Mouse (Mus musculus) MEL (cell line): Measurements from ENCODE around the gene Plp1. TPM values are rescaled to one million over a fixed set of nuclear protein-coding genes. Genes with fewer than 3 reads are reported as not detected.

Experiments
- DNase-seq: peaks from one replicate; pipeline ENCODE4 v3.0.0; 2011; ENCODE audit warnings: low read depth, low spot score
- H3K27ac ChIP-seq: 2 replicates; pipeline ENCODE4 v1.5.1; 2012; ENCODE audit warnings: low read depth, mild to moderate bottlenecking, control low read depth, low read length, moderate library complexity; ENCODE audit not compliant: control insufficient read depth
- H3K27me3 ChIP-seq, 2 experiments: fragments of 150-350 bp in 1 of 2; sonication (generic) in 1 of 2; 2 replicates each; pipeline ENCODE4 v1.6.1; 2012; ENCODE audit warnings: low read length in 2 of 2, mild to moderate bottlenecking in 2 of 2, improper control_type of control experiment in 1 of 2, moderate library complexity in 1 of 2; ENCODE audit not compliant: insufficient read depth in 2 of 2, control insufficient read depth in 1 of 2
- H3K36me3 ChIP-seq, 2 experiments: 2 replicates each; pipeline ENCODE4 v1.6.1; 2012 to 2014; ENCODE audit warnings: low read length in 2 of 2, improper control_type of control experiment in 1 of 2, inconsistent platforms in 1 of 2, mild to moderate bottlenecking in 1 of 2; ENCODE audit not compliant: insufficient read depth in 2 of 2, control insufficient read depth in 1 of 2
- H3K4me1 ChIP-seq, 2 experiments: fragments of 150-350 bp in 1 of 2; sonication (generic) in 1 of 2; 2 replicates each; pipeline ENCODE4 v1.6.1; 2012; ENCODE audit warnings: low read length in 2 of 2, improper control_type of control experiment in 1 of 2, mild to moderate bottlenecking in 1 of 2; ENCODE audit not compliant: insufficient read depth in 2 of 2, control insufficient read depth in 1 of 2
- H3K4me3 ChIP-seq, 2 experiments: fragments of 150-350 bp in 1 of 2; sonication (generic) in 1 of 2; 2 replicates each; pipeline ENCODE4 v1.5.1; 2012; ENCODE audit warnings: low read depth in 2 of 2, low read length in 2 of 2, mild to moderate bottlenecking in 2 of 2, moderate library complexity in 2 of 2, control low read depth in 1 of 2, improper control_type of control experiment in 1 of 2; ENCODE audit not compliant: control insufficient read depth in 1 of 2, insufficient read depth in 1 of 2
- H3K79me2 ChIP-seq: 2 replicates; pipeline ENCODE4 v1.6.1; 2012; ENCODE audit warnings: mild to moderate bottlenecking, low read length, moderate library complexity; ENCODE audit not compliant: control insufficient read depth, poor library complexity, insufficient read depth
- H3K9ac ChIP-seq: 2 replicates; pipeline ENCODE4 v1.6.1; 2012; ENCODE audit warnings: low read depth, mild to moderate bottlenecking, control low read depth, low read length, moderate library complexity; ENCODE audit not compliant: control insufficient read depth, poor library complexity, severe bottlenecking
- H3K9me3 ChIP-seq: fragments of 150-350 bp; sonication (generic); replicated peaks from 2 replicates; pipeline ENCODE4 v1.6.1; 2012; ENCODE audit warnings: mild to moderate bottlenecking, low read length, improper control_type of control experiment, moderate library complexity; ENCODE audit not compliant: insufficient read depth
- BHLHE40 ChIP-seq: IDR thresholded peaks from 2 replicates; pipeline ENCODE4 v1.6.1; 2012; ENCODE audit warnings: low read depth, mild to moderate bottlenecking, inconsistent platforms, low read length, improper control_type of control experiment, borderline replicate concordance
- CHD1 ChIP-seq: IDR thresholded peaks from 2 replicates; pipeline ENCODE4 v1.6.1; 2012; ENCODE audit warnings: low read depth, mild to moderate bottlenecking, inconsistent platforms, low read length, improper control_type of control experiment
- CHD2 ChIP-seq: IDR thresholded peaks from 2 replicates; pipeline ENCODE4 v1.6.1; 2011; ENCODE audit warnings: low read length, improper control_type of control experiment
- CTCF ChIP-seq, 3 experiments: IDR thresholded peaks in 2 of 3; conservative IDR thresholded peaks in 1 of 3; 2 replicates each; pipeline ENCODE4 v1.5.1; 2011 to 2012; ENCODE audit warnings: low read length in 3 of 3, low read depth in 2 of 3, mild to moderate bottlenecking in 2 of 3, improper control_type of control experiment in 1 of 3, inconsistent platforms in 1 of 3, mixed read lengths in 1 of 3, moderate library complexity in 1 of 3; ENCODE audit not compliant: control insufficient read depth in 1 of 3, insufficient read depth in 1 of 3, poor library complexity in 1 of 3, severe bottlenecking in 1 of 3
- EP300 ChIP-seq, 2 experiments: IDR thresholded peaks; 2 replicates each; pipeline ENCODE4 v1.6.1; 2011; ENCODE audit warnings: improper control_type of control experiment in 2 of 2, low read length in 2 of 2, low read depth in 1 of 2, mild to moderate bottlenecking in 1 of 2
- ETS1 ChIP-seq: IDR thresholded peaks from 2 replicates; pipeline ENCODE4 v1.6.1; 2012; ENCODE audit warnings: low read depth, mild to moderate bottlenecking, inconsistent platforms, low read length, improper control_type of control experiment, moderate library complexity
- JUND ChIP-seq: IDR thresholded peaks from 2 replicates; pipeline ENCODE4 v1.6.1; 2011; ENCODE audit warnings: low read depth, mild to moderate bottlenecking, improper control_type of control experiment, low read length
- MAFK ChIP-seq: IDR thresholded peaks from 2 replicates; pipeline ENCODE4 v1.6.1; 2011; ENCODE audit warnings: low read depth, mild to moderate bottlenecking, low read length, improper control_type of control experiment, borderline replicate concordance
- MEF2A ChIP-seq: IDR thresholded peaks from 2 replicates; pipeline ENCODE4 v1.6.1; 2014; ENCODE audit warnings: low read depth, mild to moderate bottlenecking, inconsistent platforms, low read length, improper control_type of control experiment; ENCODE audit not compliant: poor library complexity, insufficient replicate concordance, severe bottlenecking; ENCODE audit errors: extremely low read depth
- MXI1 ChIP-seq: IDR thresholded peaks from 2 replicates; pipeline ENCODE4 v1.6.1; 2011; ENCODE audit warnings: mild to moderate bottlenecking, low read depth, low read length, improper control_type of control experiment
- MYB ChIP-seq: IDR thresholded peaks from 2 replicates; pipeline ENCODE4 v1.6.1; 2011; ENCODE audit warnings: mild to moderate bottlenecking, low read depth, low read length, improper control_type of control experiment
- POLR2AphosphoS2 ChIP-seq: IDR thresholded peaks from 2 replicates; pipeline ENCODE4 v1.6.1; 2011; ENCODE audit warnings: low read length, improper control_type of control experiment
- POLR2AphosphoS5 ChIP-seq: IDR thresholded peaks from 2 replicates; pipeline ENCODE4 v1.6.1; 2012; ENCODE audit warnings: low read depth, borderline replicate concordance, mild to moderate bottlenecking, inconsistent platforms, low read length, moderate library complexity, mixed read lengths
- RAD21 ChIP-seq: IDR thresholded peaks from 2 replicates; pipeline ENCODE4 v1.6.1; 2011; ENCODE audit warnings: mild to moderate bottlenecking, low read depth, low read length, improper control_type of control experiment
- RCOR1 ChIP-seq: IDR thresholded peaks from 2 replicates; pipeline ENCODE4 v1.6.1; 2012; ENCODE audit warnings: low read depth, mild to moderate bottlenecking, inconsistent platforms, low read length, improper control_type of control experiment
- TAL1 ChIP-seq: IDR thresholded peaks from 2 replicates; pipeline ENCODE4 v1.6.1; 2012; ENCODE audit warnings: mild to moderate bottlenecking, inconsistent platforms, low read length, moderate library complexity, mixed read lengths
- TBP ChIP-seq: IDR thresholded peaks from 2 replicates; pipeline ENCODE4 v1.8.0; 2011; ENCODE audit warnings: low read depth, low read length, improper control_type of control experiment
- TCF12 ChIP-seq: IDR thresholded peaks from 2 replicates; pipeline ENCODE4 v1.6.1; 2014; ENCODE audit warnings: low read depth, mild to moderate bottlenecking, inconsistent platforms, low read length, improper control_type of control experiment, moderate library complexity
- UBTF ChIP-seq: IDR thresholded peaks from 2 replicates; pipeline ENCODE4 v1.6.1; 2012; ENCODE audit warnings: low read depth, mild to moderate bottlenecking, inconsistent platforms, low read length, improper control_type of control experiment, moderate library complexity, borderline replicate concordance; ENCODE audit not compliant: insufficient read depth
- ZC3H11A ChIP-seq: IDR thresholded peaks from 2 replicates; pipeline ENCODE4 v1.6.1; 2012; ENCODE audit warnings: low read depth, mild to moderate bottlenecking, inconsistent platforms, low read length, improper control_type of control experiment
- ZKSCAN1 ChIP-seq: IDR thresholded peaks from 2 replicates; pipeline ENCODE4 v1.6.1; 2012; ENCODE audit warnings: low read depth, mild to moderate bottlenecking, inconsistent platforms, low read length, improper control_type of control experiment, moderate library complexity
- ZNF384 ChIP-seq: IDR thresholded peaks from 2 replicates; pipeline ENCODE4 v1.6.1; 2012; ENCODE audit warnings: low read depth, mild to moderate bottlenecking, inconsistent platforms, low read length, improper control_type of control experiment
- polyA plus RNA-seq, 2 experiments: library from polyadenylated mRNA; stranded (reverse) in 1 of 2; unstranded in 1 of 2; fragments of >175 nt in 1 of 2; fragments of >200 nt in 1 of 2; gene quantifications; 2 replicates each; pipeline versions ENCODE4 v1.2.1 to v1.2.4; 2012; ENCODE audit warnings: low replicate concordance in 2 of 2, low read depth in 1 of 2; ENCODE audit not compliant: insufficient read length in 2 of 2, insufficient read depth in 1 of 2, missing spikeins in 1 of 2
- total RNA-seq: library from RNA; depleted of rRNA; stranded (reverse); fragments of 300-350 nt; gene quantifications from 2 replicates; pipeline ENCODE4 v1.2.3, GENCODE M21; 2012; rRNA removed

Gene Plp1
- total RNA-seq (1.0 and 1.2 TPM in 2 replicates), polyA plus RNA-seq (10 to 100 TPM in 1 of 2 experiments, 1 to 10 TPM in 1; 2.5 to 30.8 TPM)

DNA sequence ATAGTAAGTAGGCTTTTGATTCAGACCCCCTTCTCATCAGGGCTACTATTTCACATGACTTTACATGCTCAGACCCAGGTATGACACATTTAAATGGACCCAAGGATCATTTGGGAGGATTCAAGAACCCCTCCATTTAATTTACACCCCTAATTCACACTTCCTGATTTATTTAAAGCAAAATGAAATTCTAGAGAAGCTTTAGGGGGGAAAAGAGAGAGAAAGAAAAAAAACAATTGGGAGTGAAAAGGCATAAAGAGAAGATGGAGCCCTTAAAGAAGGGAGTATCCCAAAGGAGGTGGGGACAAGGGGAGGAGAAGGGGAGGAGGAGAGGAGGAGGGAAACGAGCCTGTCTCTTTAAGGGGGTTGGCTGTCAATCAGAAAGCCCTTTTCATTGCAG, at the start of gene Plp1:
Plp1 (plus strand) TSS at position 301 of the 400 bp plus-strand sequence.
- H3K27ac ChIP-seq = no peak within 1 kb of the TSS
- no peak for TF ChIP-seq MXI1
- no peak for TF ChIP-seq BHLHE40
- TF ChIP-seq TCF12 = no peak
- no peak for TF ChIP-seq JUND
- TF ChIP-seq EP300 (IDR thresholded peaks at IDR 0.05; ENCODE audit: low read depth in 1 of 2, low read length in 2 of 2) = no peak
- TF ChIP-seq CHD1 = no peak
- no peak for TF ChIP-seq ZKSCAN1
- TF ChIP-seq TAL1 = no peak
- TF ChIP-seq RAD21 = no peak
- no peak for TF ChIP-seq MYB
- no peak for TF ChIP-seq CTCF (IDR thresholded peaks at IDR 0.05 in 2 of 3, conservative IDR thresholded peaks at IDR 0.05 in 1 of 3; ENCODE audit: control insufficient read depth in 1 of 3, insufficient read depth in 1 of 3, low read depth in 2 of 3, low read length in 3 of 3, poor library complexity in 1 of 3, severe bottlenecking in 1 of 3)
- no peak for TF ChIP-seq POLR2AphosphoS5
- TF ChIP-seq TBP = no peak

DNA sequence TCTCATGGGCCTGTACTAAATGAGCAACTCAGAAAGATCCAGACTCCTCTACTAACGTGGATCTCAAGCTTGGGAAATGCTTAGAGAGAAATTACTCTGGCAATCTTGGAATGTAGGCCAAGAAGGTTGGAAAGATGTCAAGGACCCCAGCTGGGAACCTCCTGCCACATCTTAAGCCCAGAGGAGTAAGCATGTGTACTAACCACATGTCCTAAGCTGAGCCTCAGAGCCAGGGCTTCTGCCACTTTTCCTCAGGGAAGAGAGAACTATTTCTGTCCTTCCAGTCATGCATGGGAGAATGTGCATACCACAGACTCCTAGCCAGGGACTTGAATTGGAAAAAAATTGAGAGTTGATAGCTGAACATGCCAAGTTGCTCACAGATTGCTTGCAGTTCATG, 49.4 kb upstream of the Plp1 start:
- no peak for TF ChIP-seq POLR2AphosphoS2
- TF ChIP-seq MEF2A = no peak
- no peak for TF ChIP-seq ETS1
- TF ChIP-seq CHD1 = no peak
- TF ChIP-seq UBTF = no peak
- no peak for TF ChIP-seq ZC3H11A
- TF ChIP-seq ZNF384 = no peak
- TF ChIP-seq MAFK = no peak
- no peak for TF ChIP-seq CHD2
- no peak for TF ChIP-seq RCOR1

More for the DNA sequence above, at the start of gene Plp1:
- H3K4me1 ChIP-seq = no peaks in the 10 kb centered on the region
- no peaks in the 10 kb centered on the region for H3K27me3 ChIP-seq
- no peak within 1 kb of the TSS for H3K9ac ChIP-seq
- DNase-seq = no peak
- no peak within 1 kb of the TSS for H3K4me3 ChIP-seq
- H3K36me3 ChIP-seq = peaks cover 0 to 2% of the 10 kb centered on the region in 2 experiments; a peak in 2 of 4 replicates
- H3K79me2 ChIP-seq = no peaks in the 10 kb centered on the region
- H3K9me3 ChIP-seq = no peaks in the 10 kb centered on the region

More for the DNA sequence above, 49.4 kb upstream of the Plp1 start:
- no peaks in the 10 kb centered on the region for H3K79me2 ChIP-seq
- H3K4me3 ChIP-seq = no peak overlapping the region
- no peak overlapping the region for H3K9ac ChIP-seq
- no peaks in the 10 kb centered on the region for H3K27me3 ChIP-seq
- H3K36me3 ChIP-seq = no peaks in the 10 kb centered on the region
- H3K4me1 ChIP-seq = no peaks in the 10 kb centered on the region
- no peak overlapping the region for H3K27ac ChIP-seq
- no peak for DNase-seq
- no peaks in the 10 kb centered on the region for H3K9me3 ChIP-seq
